23 mouse cellular contexts compared by ENCODE assay signal in genomic region chr15:38594747-38595146, GRCm38 (mm10).
A peak's percentile ranks its signal among the peaks of the same experiment; 100 is the strongest.
DNase-seq lines count a peak whose midpoint lies in the region; ATAC-seq and TF ChIP-seq lines count a peak whose summit lies in the region.
"Had no signal": no experiment of that assay in that cellular context is flagged by ENCODE, and none has a peak within 500 bp of the region (broad histone marks: within the 10 kb centered on the region; RNA-seq: fewer than 3 reads in every experiment).

No protein-coding gene starts in this region.

- H3K27ac ChIP-seq in heart, embryonic 11.5 days (ENCODE audit: low read depth, low read length) = peak overlapping the region; percentile 74
- H3K27ac ChIP-seq in heart, postnatal 0 days (ENCODE audit: low read depth) = peak overlapping the region; percentile 85
- H3K27ac ChIP-seq: embryonic facial prominence, embryonic 15.5 days; forebrain, embryonic 10.5 days; layer of hippocampus, adult 2 months; limb, embryonic 13.5 days; liver, embryonic 12.5 days; neural tube, embryonic 12.5 days had no signal

- TF ChIP-seq EP300 in heart, postnatal 0 days (IDR thresholded peaks at IDR 0.05; ENCODE audit: low read depth) = no peak

- TF ChIP-seq CTCF in heart, postnatal 0 days (IDR thresholded peaks at IDR 0.05; ENCODE audit: low read depth) = no peak

- no peak overlapping the region for H3K4me2 ChIP-seq in heart, embryonic 11.5 days
- no peak overlapping the region for H3K4me2 ChIP-seq in heart, postnatal 0 days (ENCODE audit: low read depth, low read length)
- H3K4me2 ChIP-seq: embryonic facial prominence, embryonic 15.5 days; limb, embryonic 13.5 days; liver, embryonic 12.5 days; neural tube, embryonic 12.5 days had no signal

- no peak overlapping the region for H3K4me3 ChIP-seq in heart, embryonic 11.5 days (ENCODE audit: low read depth, low read length)
- no peak overlapping the region for H3K4me3 ChIP-seq in heart, postnatal 0 days (ENCODE audit: low read depth, low read length)
- H3K4me3 ChIP-seq: embryonic facial prominence, embryonic 15.5 days; forebrain, embryonic 10.5 days; layer of hippocampus, adult 2 months; limb, embryonic 13.5 days; liver, embryonic 12.5 days; megakaryocyte, embryonic 14.5 days; neural tube, embryonic 12.5 days had no signal

- no peak overlapping the region for H3K9ac ChIP-seq in heart, embryonic 11.5 days (ENCODE audit: low read depth, low read length)
- no peak overlapping the region for H3K9ac ChIP-seq in heart, postnatal 0 days (replicated peaks; ENCODE audit: low read depth, low read length)
- H3K9ac ChIP-seq: embryonic facial prominence, embryonic 15.5 days; forebrain, postnatal 0 days; limb, embryonic 13.5 days; liver, embryonic 12.5 days; neural tube, embryonic 12.5 days had no signal

- H3K4me1 ChIP-seq in heart, embryonic 11.5 days (ENCODE audit: control insufficient read depth, insufficient read depth, low read length) = peaks cover 25% of the 10 kb centered on the region
- peaks cover 13% of the 10 kb centered on the region; the same call in 1 of the 2 replicates for H3K4me1 ChIP-seq in heart, postnatal 0 days (ENCODE audit: control insufficient read depth, insufficient read depth)
- H3K4me1 ChIP-seq: embryonic facial prominence, embryonic 15.5 days; forebrain, embryonic 10.5 days; limb, embryonic 13.5 days; neural tube, embryonic 12.5 days had no signal

- H3K27me3 ChIP-seq in heart, embryonic 11.5 days (ENCODE audit: control insufficient read depth, insufficient read depth, low read length) = no peaks in the 10 kb centered on the region
- H3K27me3 ChIP-seq in heart, postnatal 0 days (ENCODE audit: control insufficient read depth, insufficient read depth, low read length) = no peaks in the 10 kb centered on the region
- H3K27me3 ChIP-seq: embryonic facial prominence, embryonic 15.5 days; limb, embryonic 13.5 days; neural tube, embryonic 12.5 days had no signal

- peaks cover 6% of the 10 kb centered on the region; the same call in 1 of the 2 replicates for H3K9me3 ChIP-seq in heart, embryonic 11.5 days (replicated peaks; ENCODE audit: control insufficient read depth, low read length)
- H3K9me3 ChIP-seq in heart, postnatal 0 days (replicated peaks; ENCODE audit: control insufficient read depth, low read length) = 0 out of 2 replicates have a peak, but pooled peaks cover 4% of the 10 kb centered on the region
- H3K9me3 ChIP-seq: embryonic facial prominence, embryonic 15.5 days; forebrain, embryonic 10.5 days; limb, embryonic 13.5 days; liver, embryonic 12.5 days; neural tube, embryonic 12.5 days had no signal

- no peak for ATAC-seq in heart, embryonic 11.5 days (replicated peaks; ENCODE audit: insufficient number of reproducible peaks, low FRiP score, low TSS enrichment)
- peak; percentile 10; the same call in 1 of the 2 replicates for ATAC-seq in heart, postnatal 0 days (ENCODE audit: insufficient read depth, low read depth)
- ATAC-seq in megakaryocyte-erythroid progenitor cell, adult 5-6 weeks (replicated peaks; ENCODE audit: low FRiP score, low TSS enrichment, poor library complexity, severe bottlenecking) = no peak
- no peak for ATAC-seq in CD4-positive, CD25-positive, alpha-beta regulatory T cell, adult 4 months
- ATAC-seq: forebrain, postnatal 0 days; intestine, postnatal 0 days; liver, embryonic 12.5 days had no signal

- H3K36me3 ChIP-seq in heart, embryonic 11.5 days (ENCODE audit: control insufficient read depth, insufficient read depth, low read length) = no peaks in the 10 kb centered on the region
- no peaks in the 10 kb centered on the region for H3K36me3 ChIP-seq in heart, postnatal 0 days (replicated peaks; ENCODE audit: control insufficient read depth, insufficient read depth, low read length)
- H3K36me3 ChIP-seq: embryonic facial prominence, embryonic 15.5 days; forebrain, embryonic 10.5 days; limb, embryonic 13.5 days; liver, embryonic 12.5 days; neural tube, embryonic 12.5 days had no signal

- no peak for DNase-seq in heart, postnatal 4 days
- peak; percentile 33 for DNase-seq in heart, postnatal 0 days (ENCODE audit: low spot score)
- no peak for DNase-seq in heart, adult 11 months
- DNase-seq in NIH3T3 (ENCODE audit: low read depth) = peak; percentile 76
- DNase-seq in skeletal muscle tissue, adult 2 months (ENCODE audit: low read depth, low spot score) = peak; percentile 25
- DNase-seq: adrenal gland, adult 2 months; cerebellum, adult 11 months; cerebellum, adult 9-11 months; forebrain, postnatal 0 days; layer of hippocampus, postnatal 36 days; midbrain, embryonic 14.5 days; right cerebral cortex, postnatal 25 days had no signal

- 89% methylated on average over 2 of the region's 2 CpGs for WGBS in heart, embryonic 11.5 days (ENCODE audit: insufficient replicate concordance)
- WGBS in heart, postnatal 0 days = 85% methylated on average over 2 of the region's 2 CpGs

Comparison
In these comparisons a context has a peak if more than half of its experiments do, and no peak if none do; other contexts are left out.
1. DNase-seq: peak in heart, postnatal 0 days (single experiment), NIH3T3 (single experiment) and skeletal muscle tissue, adult 2 months (single experiment); none in heart, postnatal 4 days (single experiment) and heart, adult 11 months (single experiment).